Mouse (Mus musculus) lung, postnatal 0 days (tissue): ENCODE results near the gene Sntb2.

Experiments used
- CTCF ChIP-seq: IDR thresholded peaks from 2 replicates; pipeline ENCODE4 v1.5.1; 2016; ENCODE audit warnings: antibody characterized with exemption, mild to moderate bottlenecking
- EP300 ChIP-seq: IDR thresholded peaks from 2 replicates; pipeline ENCODE4 v1.6.1; 2016; ENCODE audit warnings: antibody characterized with exemption, mild to moderate bottlenecking, control low read depth

DNA sequence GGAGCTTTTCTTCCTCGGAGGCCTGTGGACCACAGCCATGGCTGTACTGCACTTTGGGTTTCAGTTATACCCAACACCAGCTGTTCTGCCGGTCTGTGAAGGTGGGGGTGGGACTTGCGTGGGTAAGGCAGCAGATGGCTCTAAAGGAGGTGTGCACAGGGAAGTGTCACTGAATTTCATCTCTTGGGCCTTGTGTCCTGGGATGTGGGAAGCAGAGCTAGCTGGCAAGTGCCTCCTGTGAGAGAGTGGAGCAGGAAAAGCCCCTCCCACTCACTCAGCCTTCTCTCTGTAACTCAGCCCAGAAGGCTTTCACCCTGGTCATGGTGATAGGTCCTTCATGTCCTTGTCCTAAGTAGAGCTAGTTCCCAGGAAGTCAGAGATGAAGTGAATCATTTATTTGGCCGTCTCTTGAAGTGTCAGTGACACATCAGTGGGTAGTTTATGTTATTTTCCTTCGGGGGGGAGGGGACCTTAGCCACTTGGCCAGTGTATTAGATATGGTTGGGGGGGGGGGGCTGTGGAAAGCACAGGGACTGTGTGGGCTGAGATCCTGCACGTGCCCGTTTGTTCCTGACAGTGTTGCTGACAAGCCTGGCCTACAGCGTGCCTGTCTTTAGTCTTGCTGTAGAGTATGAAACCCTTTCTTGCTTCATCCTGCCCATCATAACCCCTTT is 15.7 kb upstream of the Sntb2 start:
- TF ChIP-seq CTCF = no peak
- TF ChIP-seq EP300 = peak; percentile 19; the same call in 1 of the 2 replicates
